Mouse (Mus musculus) right cerebral cortex, postnatal 36 days (tissue): Measurements from ENCODE around the gene Cabp2.
A peak's percentile ranks its signal among the peaks of the same experiment; 100 is the strongest.

Experiments
- DNase-seq, 2 experiments: peaks; one replicate each; pipeline ENCODE4 v3.0.0; 2022; ENCODE audit warnings: low spot score in 2 of 2, mixed read lengths in 1 of 2

The Cabp2 gene

GRCm38 (mm10) chr19:4082219-4082965 lies 1.0 kb downstream of the Cabp2 start:
- no peak for DNase-seq

GRCm38 (mm10) chr19:4083316-4083715 lies 1.9 kb downstream of the Cabp2 start:
- no peak for DNase-seq

GRCm38 (mm10) chr19:4083826-4084225 lies 2.4 kb downstream of the Cabp2 start:
- DNase-seq, result no peak

- no peak for DNase-seq
These were observed 3.6 kb downstream of the Cabp2 start for GRCm38 (mm10) chr19:4084984-4085383.

GRCm38 (mm10) chr19:4086156-4086555 lies 4.8 kb downstream of the Cabp2 start:
- DNase-seq, result no peak

- DNase-seq, result no peak
These were observed 5.7 kb downstream of the Cabp2 start for GRCm38 (mm10) chr19:4087090-4087489.

GRCm38 (mm10) chr19:4088146-4088545 lies 6.8 kb downstream of the Cabp2 start:
- DNase-seq, result no peak

GRCm38 (mm10) chr19:4089128-4089527 lies 7.8 kb downstream of the Cabp2 start:
- no peak for DNase-seq

- DNase-seq, result no peak
These were observed 9.1 kb downstream of the Cabp2 start for GRCm38 (mm10) chr19:4090446-4090845.

- DNase-seq, result no peak
These were observed 10.0 kb downstream of the Cabp2 start for GRCm38 (mm10) chr19:4091383-4091782.

- no peak for DNase-seq
These were observed 11.4 kb downstream of the Cabp2 start for GRCm38 (mm10) chr19:4092750-4093149.

GRCm38 (mm10) chr19:4093772-4094171 lies 12.4 kb downstream of the Cabp2 start:
- no peak for DNase-seq

- DNase-seq, result no peak
These were observed 13.0 kb downstream of the Cabp2 start for GRCm38 (mm10) chr19:4094348-4094747.

- no peak for DNase-seq
These were observed 13.5 kb downstream of the Cabp2 start for GRCm38 (mm10) chr19:4094774-4095303.

GRCm38 (mm10) chr19:4095802-4096201 lies 14.4 kb downstream of the Cabp2 start:
- DNase-seq, result no peak

GRCm38 (mm10) chr19:4096642-4097440 lies 15.5 kb downstream of the Cabp2 start, which contains the start of gene Cdk2ap2:
Cdk2ap2 (plus strand) TSS chr19:4097182.
- DNase-seq, result peak; percentile 99 to 100

GRCm38 (mm10) chr19:4097441-4097825 lies 16.1 kb downstream of the Cabp2 start:
- DNase-seq, result peak; percentile 61 to 67

- no peak for DNase-seq
These were observed 17.0 kb downstream of the Cabp2 start for GRCm38 (mm10) chr19:4098426-4098825.

- DNase-seq, result peak; percentile 80 to 87
These were observed 17.7 kb downstream of the Cabp2 start for GRCm38 (mm10) chr19:4099056-4099455.

- DNase-seq, result no peak
These were observed 18.7 kb downstream of the Cabp2 start, which contains the start of gene Pitpnm1 for GRCm38 (mm10) chr19:4099837-4100717. Pitpnm1 (plus strand) TSS chr19:4099998.

- DNase-seq, result peak; percentile 66 to 68
These were observed 19.4 kb downstream of the Cabp2 start for GRCm38 (mm10) chr19:4100718-4101261.
